21 mouse cellular contexts compared by ENCODE assay signal in genomic region chr7:136664424-136665082, GRCm38 (mm10).
DNase-seq lines count a peak whose midpoint lies in the region; ATAC-seq lines count a peak whose summit lies in the region.
"Had no signal": no experiment of that assay in that cellular context is flagged by ENCODE, and none has a peak within 500 bp of the region (broad histone marks: within the 10 kb centered on the region; RNA-seq: fewer than 3 reads in every experiment).

No protein-coding gene starts in this region.

- peak; percentile 76; the same call in 1 of the 2 replicates for ATAC-seq in kidney, embryonic 15.5 days (replicated peaks; ENCODE audit: low FRiP score)
- ATAC-seq in limb, embryonic 12.5 days (ENCODE audit: insufficient number of reproducible peaks, insufficient read depth, low FRiP score, low TSS enrichment, low read depth), result no peak
- ATAC-seq: forebrain, embryonic 14.5 days had no signal

- 52% methylated on average over 10 of the region's 10 CpGs for WGBS in kidney, embryonic 15.5 days
- 56% methylated on average over 10 of the region's 10 CpGs for WGBS in limb, embryonic 12.5 days
- WGBS in limb, embryonic 10.5 days, result 78% methylated on average over 10 of the region's 10 CpGs

- no peak overlapping the region for H3K4me3 ChIP-seq in kidney, embryonic 15.5 days (replicated peaks)
- no peak overlapping the region for H3K4me3 ChIP-seq in limb, embryonic 12.5 days (replicated peaks)
- no peak overlapping the region for H3K4me3 ChIP-seq in limb, embryonic 10.5 days
- H3K4me3 ChIP-seq: embryonic facial prominence, embryonic 15.5 days; erythroblast, embryonic 14.5 days; forebrain, embryonic 10.5 days; heart, embryonic 10.5 days; hindbrain, embryonic 13.5 days had no signal

- no peaks in the 10 kb centered on the region for H3K9me3 ChIP-seq in kidney, embryonic 15.5 days (replicated peaks)
- no peaks in the 10 kb centered on the region for H3K9me3 ChIP-seq in limb, embryonic 12.5 days
- no peaks in the 10 kb centered on the region for H3K9me3 ChIP-seq in limb, embryonic 10.5 days (replicated peaks)
- H3K9me3 ChIP-seq: embryonic facial prominence, embryonic 15.5 days; forebrain, embryonic 10.5 days; heart, embryonic 10.5 days; hindbrain, embryonic 13.5 days had no signal

- H3K9ac ChIP-seq in kidney, embryonic 15.5 days, result no peak overlapping the region
- H3K9ac ChIP-seq in limb, embryonic 12.5 days (replicated peaks), result no peak overlapping the region
- H3K9ac ChIP-seq: embryonic facial prominence, embryonic 15.5 days; hindbrain, embryonic 13.5 days had no signal

- no peaks in the 10 kb centered on the region for H3K36me3 ChIP-seq in kidney, embryonic 15.5 days
- no peaks in the 10 kb centered on the region for H3K36me3 ChIP-seq in limb, embryonic 12.5 days
- H3K36me3 ChIP-seq in limb, embryonic 10.5 days, result no peaks in the 10 kb centered on the region
- H3K36me3 ChIP-seq: embryonic facial prominence, embryonic 15.5 days; forebrain, embryonic 10.5 days; heart, embryonic 10.5 days; hindbrain, embryonic 13.5 days had no signal

- H3K27me3 ChIP-seq in kidney, embryonic 15.5 days, result peaks cover 48% of the 10 kb centered on the region
- H3K27me3 ChIP-seq in limb, embryonic 12.5 days, result peaks cover 29% of the 10 kb centered on the region
- peaks cover 50% of the 10 kb centered on the region for H3K27me3 ChIP-seq in limb, embryonic 10.5 days (ENCODE audit: low read depth, poor library complexity, severe bottlenecking)
- H3K27me3 ChIP-seq: embryonic facial prominence, embryonic 15.5 days had no signal

- H3K4me2 ChIP-seq in kidney, embryonic 15.5 days, result no peak overlapping the region; the same call in 1 of the 2 replicates
- H3K4me2 ChIP-seq in limb, embryonic 12.5 days, result no peak overlapping the region
- H3K4me2 ChIP-seq: embryonic facial prominence, embryonic 15.5 days; hindbrain, embryonic 13.5 days had no signal

- no peak overlapping the region for H3K27ac ChIP-seq in kidney, embryonic 15.5 days
- H3K27ac ChIP-seq in limb, embryonic 12.5 days, result peak overlapping the region; percentile 53; the same call in 1 of the 2 replicates
- no peak overlapping the region for H3K27ac ChIP-seq in limb, embryonic 10.5 days
- H3K27ac ChIP-seq: embryonic facial prominence, embryonic 15.5 days; forebrain, embryonic 10.5 days; heart, embryonic 10.5 days; hindbrain, embryonic 13.5 days had no signal

- H3K4me1 ChIP-seq in kidney, embryonic 15.5 days, result peaks cover 15% of the 10 kb centered on the region
- peaks cover 30% of the 10 kb centered on the region for H3K4me1 ChIP-seq in limb, embryonic 12.5 days (replicated peaks)
- peaks cover 17% of the 10 kb centered on the region for H3K4me1 ChIP-seq in limb, embryonic 10.5 days
- H3K4me1 ChIP-seq: heart, embryonic 10.5 days had no signal

- no peak for DNase-seq in kidney, postnatal 36 days
- no peak for DNase-seq in limb, embryonic 10.5 days (ENCODE audit: low spot score)
- DNase-seq in kidney, postnatal 4 days, result peak; percentile 24 to 45
- DNase-seq in frontal cortex, postnatal 36 days (ENCODE audit: low spot score in 2 of 2), result no peak
- DNase-seq in adrenal gland, adult 8-10 months, result no peak
- DNase-seq: adrenal gland, postnatal 10 days; cerebellum, adult 11 months; cerebellum, adult 8-10 months; cerebellum, postnatal 14 days; embryo, embryonic 11 days; gastrocnemius, postnatal 36 days; heart, adult 18-20 months; heart, postnatal 10 days had no signal

Comparison
In these comparisons a context has a peak if more than half of its experiments do, and no peak if none do; other contexts are left out.
1. DNase-seq: peak in kidney, postnatal 4 days (2 of 2); none in kidney, postnatal 36 days (0 of 2), limb, embryonic 10.5 days (single experiment), frontal cortex, postnatal 36 days (0 of 2) and adrenal gland, adult 8-10 months (single experiment).